Mouse (Mus musculus) midbrain, embryonic 16.5 days (tissue): Measurements from ENCODE around the gene Sptbn4. TPM values are rescaled to one million over a fixed set of nuclear protein-coding genes. Genes with fewer than 3 reads are reported as not detected.
A peak's percentile ranks its signal among the peaks of the same experiment; 100 is the strongest.

Source experiments
- ATAC-seq: fragments of 200-750 bp; cut with Nextera tagmentation; 2 replicates; pipeline ENCODE4 v1.8.0; 2017; ENCODE audit warnings: moderate TSS enrichment
- H3K27ac ChIP-seq: fragments of 300-500 bp; sonication (generic); 2 replicates; pipeline ENCODE4 v1.5.1; 2014; ENCODE audit warnings: mild to moderate bottlenecking, low read length, mixed read lengths
- H3K27me3 ChIP-seq: fragments of 300-500 bp; sonication (generic); 2 replicates; pipeline ENCODE4 v1.6.1; 2014; ENCODE audit warnings: low read depth, low read length, mixed read lengths; ENCODE audit not compliant: control insufficient read depth, insufficient read depth
- H3K36me3 ChIP-seq: fragments of 300-500 bp; sonication (generic); 2 replicates; pipeline ENCODE4 v1.6.1; 2014; ENCODE audit warnings: mild to moderate bottlenecking, low read length, moderate library complexity, mixed read lengths; ENCODE audit not compliant: control insufficient read depth, insufficient read depth
- H3K4me1 ChIP-seq: fragments of 300-500 bp; sonication (generic); 2 replicates; pipeline ENCODE4 v1.6.1; 2014; ENCODE audit warnings: mild to moderate bottlenecking, low read length, mixed read lengths; ENCODE audit not compliant: control insufficient read depth, insufficient read depth
- H3K4me2 ChIP-seq: fragments of 300-500 bp; sonication (generic); 2 replicates; pipeline ENCODE4 v1.6.1; 2014; ENCODE audit warnings: mild to moderate bottlenecking, low read length, mixed read lengths
- H3K4me3 ChIP-seq: fragments of 300-500 bp; sonication (generic); 2 replicates; pipeline ENCODE4 v1.5.1; 2014; ENCODE audit warnings: low read depth, mild to moderate bottlenecking, low read length, moderate library complexity, mixed read lengths
- H3K9ac ChIP-seq: fragments of 300-500 bp; sonication (generic); 2 replicates; pipeline ENCODE4 v1.6.1; 2014; ENCODE audit warnings: low read depth, low read length, mixed read lengths
- H3K9me3 ChIP-seq: fragments of 300-500 bp; sonication (generic); replicated peaks from 2 replicates; pipeline ENCODE4 v1.6.1; 2014; ENCODE audit warnings: mild to moderate bottlenecking, low read length, mixed read lengths; ENCODE audit not compliant: control insufficient read depth, poor library complexity, severe bottlenecking
- WGBS: fragments of 180-500 bp; shearing (Covaris S2); extraction: QIAGEN DNeasy Blood & Tissue Kit; methylation state at CpG from one replicate; pipeline ENCODE4 v1.1.7; 2014; 5-methylcytosine and 5-hydroxymethylcytosine counted together
- polyA plus RNA-seq: library from polyadenylated mRNA; unstranded; fragments of >200 nt; fragmentation: Nextera tagmentation; extraction: Ambion mirVana; gene quantifications from 2 replicates; pipeline ENCODE4 v1.2.1, GENCODE M21; 2015

Gene Sptbn4
- polyA plus RNA-seq, 1 experiment from 2014 or later, result 3.1 TPM

DNA sequence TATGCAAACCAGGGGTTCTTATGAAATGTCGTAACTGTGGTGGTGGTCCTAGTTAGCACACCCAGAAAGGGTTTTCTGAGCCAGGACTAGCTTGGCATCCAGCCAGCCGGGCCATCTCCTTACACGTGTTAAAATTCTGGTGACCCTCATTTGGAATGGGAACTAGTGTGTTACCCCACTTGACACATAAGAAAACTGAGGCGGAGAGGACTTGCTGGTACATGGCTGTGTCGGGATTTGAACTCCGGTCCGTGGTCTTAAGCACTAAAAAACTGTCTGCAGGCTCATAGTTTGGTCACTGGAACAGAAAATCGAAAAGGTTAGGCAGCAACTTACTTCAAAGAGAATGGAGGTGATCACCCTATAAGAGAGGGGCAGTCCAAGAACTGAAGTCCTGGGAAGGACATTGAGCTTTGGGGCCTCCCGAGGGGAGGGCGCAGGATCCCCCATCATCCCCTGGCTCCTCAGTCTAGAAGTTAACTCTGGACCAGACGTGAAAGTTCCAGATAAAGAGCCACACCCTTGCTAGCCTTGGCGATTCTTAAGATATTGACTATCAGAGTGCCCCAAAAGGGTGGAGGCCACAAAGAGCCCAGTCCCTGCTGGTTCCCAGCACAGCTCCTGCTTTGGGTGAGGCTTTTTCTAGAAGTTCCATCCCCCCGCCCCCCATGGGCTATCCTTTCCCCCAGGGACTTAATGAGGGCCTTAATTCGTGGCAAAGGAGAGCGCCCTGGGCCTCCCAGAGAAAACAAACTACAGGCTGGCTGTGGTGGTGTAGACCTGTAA is 1.1 kb upstream of the Sptbn4 start:
- no peak for ATAC-seq
- 58% methylated on average over 15 of the region's 15 CpGs for WGBS

DNA sequence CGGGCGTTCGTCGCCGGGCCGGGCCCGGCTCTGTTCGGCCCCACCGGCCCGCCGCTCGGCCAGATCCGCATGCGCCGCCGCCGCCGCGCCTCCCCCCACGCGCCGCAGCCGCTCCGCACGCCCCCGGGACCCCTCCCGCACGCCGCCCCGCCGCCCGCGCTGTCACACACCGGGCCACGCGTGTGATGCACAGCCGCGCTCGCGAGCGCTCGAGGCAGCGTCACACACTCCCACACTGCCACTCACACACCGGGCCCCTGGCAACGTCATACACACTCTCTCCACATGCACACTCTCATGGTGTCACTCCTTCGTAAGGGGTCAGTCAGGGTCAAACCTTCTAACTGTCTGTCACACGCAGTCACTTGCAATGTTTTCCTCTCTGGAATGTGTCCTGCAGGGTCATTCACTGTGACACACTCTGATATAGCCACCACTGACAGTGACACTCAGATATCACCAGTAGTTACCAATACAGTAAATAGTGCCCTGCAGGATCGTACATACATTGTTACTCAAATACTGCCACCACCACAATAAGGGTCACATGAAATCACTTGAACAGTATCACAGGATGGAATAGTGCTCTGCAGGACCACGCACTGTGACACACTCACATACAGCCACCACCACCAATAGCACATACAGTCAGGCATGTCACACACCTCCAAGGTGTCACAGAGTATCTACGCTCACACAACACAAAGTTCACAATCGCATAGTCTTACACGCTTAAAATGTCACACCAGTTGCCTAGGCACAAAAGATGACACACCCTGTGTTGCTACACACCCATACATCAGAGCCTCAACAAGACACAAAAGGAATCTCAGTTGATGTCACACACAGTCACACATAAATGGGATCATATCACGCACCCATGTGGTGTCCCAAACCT is 716 bp downstream of the Sptbn4 start:
- 9% methylated on average over 38 of the region's 53 CpGs for WGBS
- Histone ChIP-seq H3K27ac (peak overlapping the region; percentile 85), H3K4me2 (peak overlapping the region; percentile 92), H3K4me1 (peaks cover 11% of the 10 kb centered on the region), H3K27me3 (no peaks in the 10 kb centered on the region), H3K36me3 (no peaks in the 10 kb centered on the region), H3K4me3 (peak overlapping the region; percentile 76), H3K9ac (peak overlapping the region; percentile 93), H3K9me3 (no peaks in the 10 kb centered on the region)
- peak; percentile 69 for ATAC-seq

More for the DNA sequence above, 1.1 kb upstream of the Sptbn4 start:
- peak overlapping the region; percentile 67; the same call in 1 of the 2 replicates for H3K9ac ChIP-seq
- no peaks in the 10 kb centered on the region for H3K27me3 ChIP-seq
- no peak overlapping the region for H3K27ac ChIP-seq
- H3K9me3 ChIP-seq, result no peaks in the 10 kb centered on the region
- H3K4me2 ChIP-seq, result peak overlapping the region; percentile 92
- H3K4me1 ChIP-seq, result peaks cover 11% of the 10 kb centered on the region
- no peaks in the 10 kb centered on the region for H3K36me3 ChIP-seq
- peak overlapping the region; percentile 76 for H3K4me3 ChIP-seq

DNA sequence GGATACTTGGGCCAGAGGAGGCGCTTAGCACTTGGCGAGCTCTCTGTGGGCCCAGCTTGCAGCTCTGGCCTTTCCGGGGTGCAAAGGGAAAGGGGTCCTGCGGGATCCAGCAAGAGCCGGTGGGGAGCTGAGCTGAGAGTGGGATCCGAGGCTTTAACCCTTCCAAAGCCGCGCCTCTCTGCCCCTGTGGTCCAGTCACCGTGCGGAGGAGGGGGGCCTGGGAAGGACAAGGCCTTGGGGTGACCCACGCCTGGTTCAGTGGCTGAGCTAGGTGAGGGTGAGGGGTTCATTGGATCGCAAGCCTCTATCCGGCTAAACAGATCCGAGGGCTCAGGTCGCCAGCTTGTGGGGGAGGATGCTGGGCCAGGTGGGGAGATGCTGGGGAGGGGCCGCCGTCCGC is 1.4 kb downstream of the Sptbn4 start:
- peak; percentile 1; the same call in 1 of the 2 replicates for ATAC-seq
- Histone ChIP-seq H3K4me2 (peak overlapping the region; percentile 92), H3K27me3 (no peaks in the 10 kb centered on the region), H3K4me3 (peak overlapping the region; percentile 76), H3K9ac (peak overlapping the region; percentile 93), H3K4me1 (peaks cover 11% of the 10 kb centered on the region), H3K9me3 (no peaks in the 10 kb centered on the region), H3K27ac (peak overlapping the region; percentile 85), H3K36me3 (peaks cover 4% of the 10 kb centered on the region; the same call in 1 of the 2 replicates)
- 0% methylated on average over 16 of the region's 18 CpGs for WGBS

DNA sequence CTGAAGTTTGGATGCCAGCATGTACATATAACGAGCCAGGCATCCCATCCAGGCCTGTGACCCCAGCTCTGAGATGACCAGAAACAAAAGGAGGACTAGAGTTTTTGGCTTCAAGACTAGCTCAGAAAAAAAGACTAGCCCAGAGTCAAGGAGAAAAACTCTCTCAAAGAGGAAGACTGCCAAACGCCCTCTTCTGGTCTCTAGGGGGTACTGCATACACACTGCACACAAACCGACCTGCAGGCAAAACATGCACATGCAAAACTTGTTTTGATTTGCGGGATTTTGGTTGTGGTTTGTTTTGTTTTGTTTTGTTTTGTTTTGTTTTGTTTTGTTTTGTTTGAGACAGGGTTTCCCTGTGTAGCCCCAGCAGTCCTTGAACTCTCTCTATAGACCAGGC is 7.5 kb downstream of the Sptbn4 start:
- Histone ChIP-seq H3K4me3 (no peak overlapping the region), H3K27ac (no peak overlapping the region), H3K9ac (no peak overlapping the region), H3K4me2 (no peak overlapping the region), H3K4me1 (no peaks in the 10 kb centered on the region), H3K27me3 (no peaks in the 10 kb centered on the region), H3K9me3 (no peaks in the 10 kb centered on the region), H3K36me3 (peaks cover 26% of the 10 kb centered on the region)
- no peak for ATAC-seq
- WGBS, result 77% methylated on average over 4 of the region's 4 CpGs

DNA sequence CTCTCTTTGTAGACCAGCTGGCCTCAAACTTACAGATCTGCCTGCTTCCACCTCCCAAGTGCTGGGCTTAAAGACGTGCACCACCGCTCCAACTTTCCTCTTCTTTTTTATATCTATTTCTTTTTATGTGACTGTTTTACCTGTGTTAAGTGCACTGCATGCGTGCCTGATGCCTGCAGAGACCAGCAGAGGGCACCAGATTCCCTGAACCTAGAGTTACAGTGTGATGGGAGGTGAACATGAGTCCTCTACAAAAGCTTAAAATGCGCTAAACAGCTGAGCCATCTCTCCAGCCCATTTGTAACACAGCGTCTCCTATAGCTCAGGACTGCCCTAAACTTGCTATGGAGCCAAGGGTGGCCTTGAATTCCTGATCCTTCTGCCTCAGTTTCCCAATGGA is 9.9 kb downstream of the Sptbn4 start:
- 60% methylated on average over 5 of the region's 5 CpGs for WGBS
- H3K27me3 ChIP-seq, result peaks cover 9% of the 10 kb centered on the region
- no peaks in the 10 kb centered on the region for H3K4me1 ChIP-seq
- ATAC-seq, result no peak
- no peak overlapping the region for H3K27ac ChIP-seq
- H3K36me3 ChIP-seq, result peaks cover 30% of the 10 kb centered on the region
- no peak overlapping the region for H3K4me2 ChIP-seq
- no peak overlapping the region for H3K4me3 ChIP-seq
- H3K9ac ChIP-seq, result no peak overlapping the region
- H3K9me3 ChIP-seq, result no peaks in the 10 kb centered on the region

DNA sequence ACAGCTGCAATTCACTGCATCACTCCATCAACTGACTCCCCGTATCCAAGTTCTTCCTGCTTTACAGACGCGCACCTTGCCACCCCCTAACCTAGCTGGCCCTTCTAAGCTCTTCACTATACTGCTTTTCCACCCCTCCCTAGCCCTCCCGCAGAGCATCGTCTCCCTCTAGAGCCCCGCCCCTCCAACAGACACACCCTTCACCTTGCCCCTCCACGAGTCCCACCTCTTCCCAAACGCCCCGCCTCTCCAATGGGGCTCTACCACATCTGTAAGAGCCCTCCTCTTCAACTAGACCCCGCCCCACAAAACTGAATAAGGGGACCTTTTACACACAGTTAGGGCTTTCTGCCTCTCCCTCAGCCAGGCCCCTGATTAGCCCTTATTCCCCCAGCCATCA is 13.7 kb downstream of the Sptbn4 start:
- Histone ChIP-seq H3K36me3 (peaks cover 12% of the 10 kb centered on the region), H3K27ac (no peak overlapping the region), H3K4me3 (no peak overlapping the region), H3K4me1 (no peaks in the 10 kb centered on the region), H3K27me3 (peaks cover 9% of the 10 kb centered on the region), H3K4me2 (no peak overlapping the region), H3K9ac (no peak overlapping the region), H3K9me3 (peaks cover 4% of the 10 kb centered on the region)
- WGBS, result 22% methylated on average over 10 of the region's 10 CpGs
- ATAC-seq, result no peak

DNA sequence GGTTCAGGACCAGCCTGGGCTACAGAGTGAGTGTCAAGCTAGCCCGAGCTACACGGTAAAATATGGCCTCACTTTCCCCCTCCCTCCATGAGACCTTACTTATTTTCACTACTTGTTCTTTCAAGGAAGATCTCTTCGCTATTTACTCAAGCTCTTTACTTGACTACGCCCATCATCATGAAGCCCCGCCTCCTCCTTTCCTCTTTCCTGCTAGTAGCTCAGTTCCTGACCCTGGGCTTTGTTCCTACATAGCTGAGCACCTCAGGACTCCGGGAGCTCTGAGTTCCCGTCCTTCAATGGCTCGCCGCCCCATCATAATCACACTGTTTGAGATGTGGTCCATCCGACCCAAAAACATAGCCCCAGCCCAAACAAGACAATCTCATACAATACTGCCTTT is 14.1 kb downstream of the Sptbn4 start:
- 35% methylated on average over 10 of the region's 10 CpGs for WGBS
- H3K4me3 ChIP-seq, result no peak overlapping the region
- ATAC-seq, result no peak; the same call in 1 of the 2 replicates
- H3K4me2 ChIP-seq, result no peak overlapping the region
- no peaks in the 10 kb centered on the region for H3K4me1 ChIP-seq
- peaks cover 9% of the 10 kb centered on the region for H3K27me3 ChIP-seq
- peaks cover 12% of the 10 kb centered on the region for H3K36me3 ChIP-seq
- no peak overlapping the region for H3K27ac ChIP-seq
- peaks cover 4% of the 10 kb centered on the region for H3K9me3 ChIP-seq
- H3K9ac ChIP-seq, result no peak overlapping the region

DNA sequence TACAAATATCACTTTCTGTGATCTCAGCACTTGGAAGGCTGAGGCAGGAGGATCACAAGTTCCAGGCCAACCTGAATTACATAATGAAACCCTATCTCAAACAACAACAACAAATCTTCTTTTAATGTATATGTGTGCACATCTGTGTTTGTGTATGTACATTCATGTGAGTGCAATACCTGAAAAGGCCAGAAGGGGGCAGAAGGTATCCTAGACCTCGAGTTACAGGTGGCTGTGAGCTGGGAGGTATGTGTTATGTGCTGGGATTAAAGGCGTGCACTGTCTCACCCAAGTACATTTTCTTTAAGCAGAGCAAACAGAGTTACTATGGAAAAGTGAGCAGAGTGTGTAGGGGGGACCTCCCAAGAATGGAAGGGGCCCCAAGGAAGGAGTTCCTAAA is 18.4 kb downstream of the Sptbn4 start:
- Histone ChIP-seq H3K27me3 (peaks cover 3% of the 10 kb centered on the region; the same call in 1 of the 2 replicates), H3K9me3 (peaks cover 4% of the 10 kb centered on the region), H3K36me3 (peaks cover 22% of the 10 kb centered on the region), H3K4me2 (no peak overlapping the region), H3K4me1 (no peaks in the 10 kb centered on the region), H3K4me3 (no peak overlapping the region), H3K27ac (no peak overlapping the region), H3K9ac (no peak overlapping the region)
- no peak for ATAC-seq
- WGBS, result 57% methylated on average over 2 of the region's 2 CpGs

DNA sequence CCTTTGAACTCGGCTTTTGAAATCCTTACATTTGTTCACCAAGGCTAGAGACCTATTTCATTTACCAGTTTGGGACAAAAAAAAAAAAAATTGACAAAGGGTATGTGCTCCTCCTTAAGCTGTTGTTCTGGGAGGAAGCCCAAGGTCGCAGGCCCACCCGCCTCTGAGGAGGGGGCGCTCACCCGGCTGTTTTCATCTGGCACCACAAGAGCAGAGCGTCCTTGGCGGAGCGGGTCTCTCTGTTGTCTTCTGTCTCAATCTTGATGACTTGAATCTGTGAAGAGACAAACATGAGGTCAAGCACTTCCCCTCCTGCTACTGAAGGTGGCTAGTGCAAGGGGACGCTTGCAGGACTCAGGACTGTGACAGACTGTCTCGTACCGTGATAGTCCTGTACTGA is 19.5 kb downstream of the Sptbn4 start:
- Histone ChIP-seq H3K27me3 (no peaks in the 10 kb centered on the region), H3K4me2 (no peak overlapping the region), H3K4me3 (no peak overlapping the region), H3K36me3 (peaks cover 26% of the 10 kb centered on the region), H3K27ac (no peak overlapping the region), H3K4me1 (no peaks in the 10 kb centered on the region), H3K9ac (no peak overlapping the region), H3K9me3 (peaks cover 4% of the 10 kb centered on the region)
- no peak for ATAC-seq
- WGBS, result 87% methylated on average over 11 of the region's 11 CpGs
